Mouse (Mus musculus) brown adipose tissue, adult 24 weeks (tissue): ENCODE measurements around the gene Shank3. TPM values are rescaled to one million over a fixed set of nuclear protein-coding genes. Genes with fewer than 3 reads are reported as not detected.
A peak's percentile ranks its signal among the peaks of the same experiment; 100 is the strongest.

Experiments
- H3K27ac ChIP-seq: fragments of 200-500 bp; replicated peaks from 2 replicates; pipeline ENCODE4 v1.5.1; 2012; ENCODE audit warnings: low read depth, mild to moderate bottlenecking, low read length
- H3K4me1 ChIP-seq: fragments of 200-500 bp; 2 replicates; pipeline ENCODE4 v1.6.1; 2012; ENCODE audit warnings: low read length, mixed read lengths; ENCODE audit not compliant: control insufficient read depth, insufficient read depth, insufficient read length
- H3K4me3 ChIP-seq: fragments of 200-500 bp; 2 replicates; pipeline ENCODE4 v1.5.1; 2012; ENCODE audit warnings: low read depth, mild to moderate bottlenecking, low read length, moderate library complexity; ENCODE audit not compliant: insufficient read depth
- polyA plus RNA-seq: library from polyadenylated mRNA; stranded (reverse); fragments of >200 nt; gene quantifications from 2 replicates; pipeline ENCODE4 v1.2.4, GENCODE M21; 2012; ENCODE audit not compliant: missing spikeins, insufficient read depth, insufficient read length

Gene Shank3
- polyA plus RNA-seq, 1 experiment, result 6.8 TPM

- Histone ChIP-seq H3K4me3 (no peak overlapping the region), H3K27ac (no peak overlapping the region), H3K4me1 (peaks cover 6% of the 10 kb centered on the region; the same call in 1 of the 2 replicates)
These were observed 49.4 kb downstream of the Shank3 start for GRCm38 (mm10) chr15:89548837-89549236.

DNA sequence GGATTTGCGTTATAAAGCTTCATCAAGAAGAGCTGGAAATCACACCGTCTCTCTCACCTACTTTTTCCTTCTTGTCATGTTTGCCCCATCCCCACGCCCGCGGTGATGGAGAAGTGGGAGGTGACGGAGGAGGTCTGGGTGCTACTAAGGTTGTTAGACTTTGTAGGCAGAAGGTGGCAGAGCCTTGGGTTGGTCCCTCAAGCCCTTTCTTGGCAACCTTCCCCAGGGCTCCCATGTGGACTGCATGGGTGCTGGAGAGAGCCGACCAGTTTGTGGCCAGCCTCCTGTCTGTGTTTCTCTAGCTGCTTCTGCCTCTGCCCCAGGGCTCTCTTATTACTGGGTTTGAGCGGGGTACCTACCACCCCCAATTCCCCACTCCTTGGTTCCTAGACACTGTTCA lies 51.1 kb downstream of the Shank3 start:
- H3K27ac ChIP-seq, result no peak overlapping the region
- H3K4me1 ChIP-seq, result peaks cover 17% of the 10 kb centered on the region
- no peak overlapping the region for H3K4me3 ChIP-seq

GRCm38 (mm10) chr15:89551733-89552132 lies 52.3 kb downstream of the Shank3 start:
- Histone ChIP-seq H3K4me1 (peaks cover 20% of the 10 kb centered on the region), H3K4me3 (no peak overlapping the region), H3K27ac (no peak overlapping the region)

DNA sequence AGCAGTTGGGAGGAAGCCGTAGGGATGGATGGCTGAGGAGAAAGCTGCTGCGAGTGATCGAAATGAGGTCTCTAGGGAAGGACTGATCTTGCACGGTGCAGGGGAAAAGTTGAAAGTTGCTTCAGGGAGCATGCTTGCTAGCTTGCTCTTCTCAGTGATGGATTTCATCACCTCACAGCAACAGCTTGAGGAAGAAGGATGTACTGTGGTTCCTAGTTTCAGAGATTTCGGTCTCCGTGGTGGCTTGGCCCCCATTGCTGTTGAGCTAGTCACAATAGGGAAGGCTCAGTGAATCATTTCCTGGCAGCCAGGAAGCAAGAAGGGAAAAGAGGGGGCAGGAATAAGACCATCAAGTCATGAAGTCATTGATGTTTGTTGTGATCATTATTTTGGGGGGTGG lies 56.2 kb downstream of the Shank3 start:
- Histone ChIP-seq H3K4me3 (no peak overlapping the region), H3K27ac (0 out of 2 replicates have a peak overlapping the region, but pooled peaks have one; percentile 7), H3K4me1 (peaks cover 19% of the 10 kb centered on the region)

- peaks cover 17% of the 10 kb centered on the region for H3K4me1 ChIP-seq
- no peak overlapping the region for H3K27ac ChIP-seq
- H3K4me3 ChIP-seq, result no peak overlapping the region
These were observed 57.2 kb downstream of the Shank3 start for GRCm38 (mm10) chr15:89556401-89557178.

DNA sequence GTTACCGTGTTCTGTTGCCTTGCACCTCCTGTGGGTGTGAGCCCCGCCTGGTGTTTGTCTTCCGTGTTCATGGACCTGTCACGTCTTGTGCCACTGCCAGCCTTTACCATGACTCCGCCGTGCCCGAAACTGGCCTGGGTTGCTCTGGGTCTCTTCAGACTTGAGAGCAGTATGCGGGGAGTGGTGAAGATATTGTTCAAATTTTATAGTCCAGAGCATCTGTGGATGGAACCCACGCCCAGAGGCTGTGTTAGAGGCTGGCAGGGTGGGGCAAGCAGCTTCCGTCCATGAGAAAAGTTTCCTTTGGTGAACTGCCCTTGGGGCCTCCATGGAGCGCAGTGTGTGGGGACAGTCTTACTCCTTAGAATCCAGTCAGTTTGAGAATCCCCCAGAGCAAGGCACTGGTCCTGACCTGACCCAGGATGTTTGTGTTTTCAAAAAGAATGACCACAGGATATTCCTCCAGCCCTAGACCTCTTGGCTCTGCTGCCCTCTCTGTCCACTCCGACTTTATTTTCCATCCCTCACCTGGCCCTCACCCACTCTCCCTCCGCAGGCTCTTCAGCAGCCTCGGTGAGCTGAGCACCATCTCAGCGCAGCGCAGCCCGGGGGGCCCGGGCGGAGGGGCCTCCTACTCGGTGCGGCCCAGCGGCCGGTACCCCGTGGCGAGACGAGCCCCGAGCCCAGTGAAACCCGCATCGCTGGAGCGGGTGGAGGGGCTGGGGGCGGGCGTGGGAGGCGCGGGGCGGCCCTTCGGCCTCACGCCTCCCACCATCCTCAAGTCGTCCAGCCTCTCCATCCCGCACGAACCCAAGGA lies 58.0 kb downstream of the Shank3 start:
- H3K4me3 ChIP-seq, result no peak overlapping the region
- no peak overlapping the region for H3K27ac ChIP-seq

GRCm38 (mm10) chr15:89557996-89558390 lies 58.6 kb downstream of the Shank3 start:
- Histone ChIP-seq H3K4me1 (peaks cover 17% of the 10 kb centered on the region), H3K4me3 (no peak overlapping the region), H3K27ac (no peak overlapping the region)

More for the DNA sequence above, 58.0 kb downstream of the Shank3 start:
- H3K4me1 ChIP-seq, result peaks cover 17% of the 10 kb centered on the region

GRCm38 (mm10) chr15:89559202-89559731 lies 59.8 kb downstream of the Shank3 start:
- Histone ChIP-seq H3K4me1 (peaks cover 13% of the 10 kb centered on the region), H3K4me3 (no peak overlapping the region), H3K27ac (no peak overlapping the region)

- H3K4me3 ChIP-seq, result no peak within 1 kb of the TSS
- no peaks in the 10 kb centered on the region for H3K4me1 ChIP-seq
- H3K27ac ChIP-seq, result no peak within 1 kb of the TSS
These were observed 68.7 kb downstream of the Shank3 start, which contains the start of gene Acr for GRCm38 (mm10) chr15:89568114-89568513. Gene Acr, plus strand, starts transcription at chr15:89568326.

DNA sequence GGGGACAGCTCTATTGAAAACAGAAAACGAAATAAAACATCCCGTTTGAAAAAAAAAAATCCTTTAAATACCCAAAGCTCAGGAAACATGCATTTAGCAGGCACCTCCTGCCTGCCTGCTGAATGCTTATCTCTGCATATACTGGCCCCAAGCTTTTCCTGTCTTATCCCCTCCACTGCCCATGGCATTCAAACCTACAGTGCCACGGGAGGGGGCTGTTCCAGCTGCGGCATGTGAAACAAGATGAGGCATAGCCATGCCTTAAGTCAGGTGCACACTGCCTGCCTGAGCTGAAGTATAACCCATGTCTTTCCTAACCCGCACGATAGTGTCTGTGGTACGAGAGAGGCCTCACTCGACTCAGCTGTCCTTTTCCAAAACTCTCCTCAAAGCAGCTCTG lies 72.7 kb downstream of the Shank3 start:
- H3K4me3 ChIP-seq, result no peak overlapping the region
- no peaks in the 10 kb centered on the region for H3K4me1 ChIP-seq
- H3K27ac ChIP-seq, result no peak overlapping the region

DNA sequence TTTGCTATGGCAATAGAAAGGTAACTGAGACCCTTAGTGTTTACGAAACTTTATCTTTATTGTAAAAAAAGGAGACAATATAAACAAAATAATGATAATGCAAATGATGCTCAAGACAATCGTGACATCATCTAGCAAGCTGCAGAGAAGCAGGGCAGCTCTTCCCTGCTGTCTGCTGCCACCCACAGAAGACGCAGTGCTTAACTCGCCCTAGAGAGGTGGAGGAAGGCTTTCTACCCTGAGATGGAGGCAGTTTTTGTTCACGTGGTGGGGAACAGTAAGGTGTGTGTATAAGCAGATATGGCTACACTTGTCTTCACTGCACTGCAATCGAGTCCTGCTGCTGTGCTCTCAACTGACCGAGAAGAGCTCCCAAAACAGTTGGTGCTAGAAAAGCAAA lies 83.1 kb downstream of the Shank3 start:
- Histone ChIP-seq H3K27ac (no peak overlapping the region), H3K4me1 (peaks cover 7% of the 10 kb centered on the region; the same call in 1 of the 2 replicates), H3K4me3 (no peak overlapping the region)

DNA sequence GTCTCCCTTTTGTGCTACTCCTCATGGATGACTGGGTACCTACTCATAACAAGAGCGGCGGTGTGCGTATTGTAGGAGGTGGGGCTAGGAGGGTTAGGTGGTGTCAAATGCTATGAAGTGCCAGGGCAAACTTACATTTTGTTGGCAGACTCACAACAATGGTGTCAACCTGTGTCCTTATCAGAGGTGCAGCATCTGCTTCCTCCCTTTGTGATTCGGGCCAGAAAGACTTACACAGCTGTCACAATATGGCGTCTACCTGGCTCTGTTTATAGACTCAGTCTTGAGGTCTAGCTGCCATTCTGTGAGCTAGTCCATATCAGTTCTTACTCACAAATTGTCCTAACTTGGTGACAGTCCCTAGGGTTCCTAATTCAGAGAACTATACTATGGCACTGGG lies 85.7 kb downstream of the Shank3 start:
- Histone ChIP-seq H3K27ac (peak overlapping the region; percentile 67), H3K4me3 (no peak overlapping the region), H3K4me1 (peaks cover 7% of the 10 kb centered on the region; the same call in 1 of the 2 replicates)

DNA sequence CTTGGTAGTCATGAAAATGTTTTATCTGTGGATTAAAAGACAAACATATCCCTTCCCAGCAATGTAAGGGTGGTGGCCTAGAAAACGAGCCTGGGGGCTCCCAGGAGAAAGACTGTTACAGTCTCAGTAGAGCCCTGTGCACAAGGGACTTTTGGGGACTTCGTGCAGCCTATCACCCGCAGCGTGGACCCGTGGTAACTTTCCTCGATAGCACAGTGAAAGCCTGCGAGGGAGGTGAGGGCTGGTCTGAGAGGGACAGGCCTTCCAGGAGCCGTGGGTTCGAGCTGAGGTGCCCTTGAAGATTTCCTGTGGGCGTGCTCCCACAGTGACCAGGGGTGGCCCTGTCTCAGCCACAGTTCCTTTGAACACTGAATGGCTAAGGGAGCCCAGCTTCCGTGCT lies 86.2 kb downstream of the Shank3 start:
- no peak overlapping the region for H3K4me3 ChIP-seq
- peak overlapping the region; percentile 67 for H3K27ac ChIP-seq
- peaks cover 7% of the 10 kb centered on the region; the same call in 1 of the 2 replicates for H3K4me1 ChIP-seq

- Histone ChIP-seq H3K4me1 (peaks cover 9% of the 10 kb centered on the region; the same call in 1 of the 2 replicates), H3K27ac (no peak overlapping the region), H3K4me3 (no peak overlapping the region)
These were observed 89.7 kb downstream of the Shank3 start for GRCm38 (mm10) chr15:89589146-89589545.

- no peak overlapping the region for H3K27ac ChIP-seq
- peak overlapping the region; percentile 86 for H3K4me3 ChIP-seq
- H3K4me1 ChIP-seq, result 0 out of 2 replicates have a peak, but pooled peaks cover 2% of the 10 kb centered on the region
These were observed 91.9 kb downstream of the Shank3 start for GRCm38 (mm10) chr15:89591317-89591716.
